Mouse (Mus musculus) kidney, postnatal 14 days (tissue): ENCODE measurements around the gene Vmn2r21.
"Not testable (repeated sequence)": the region's sequence is repeated elsewhere in the genome, so short reads cannot be mapped to it uniquely, and the experiment has no call there.

ENCODE experiments used
- DNase-seq: peaks from one replicate; pipeline ENCODE4 v3.0.0; 2022; ENCODE audit warnings: mixed read lengths

Vmn2r21 gene

GRCm38 (mm10) chr6:123533306-123533705 is at the start of gene Vmn2r21:
Gene Vmn2r21, minus strand, starts transcription at chr6:123533406.
- not testable (repeated sequence) for DNase-seq

- not testable (repeated sequence) for DNase-seq
Observed at GRCm38 (mm10) chr6:123574698-123575097, 41.5 kb upstream of the Vmn2r21 start.

GRCm38 (mm10) chr6:123539755-123540154 is 6.5 kb upstream of the Vmn2r21 start:
- DNase-seq: not testable (repeated sequence)

GRCm38 (mm10) chr6:123522263-123523011 is 10.8 kb downstream of the Vmn2r21 start:
- DNase-seq: not testable (repeated sequence)

GRCm38 (mm10) chr6:123473045-123473444 is 60.2 kb downstream of the Vmn2r21 start:
- DNase-seq: not testable (repeated sequence)

GRCm38 (mm10) chr6:123472458-123472987 is 60.7 kb downstream of the Vmn2r21 start:
- not testable (repeated sequence) for DNase-seq

- not testable (repeated sequence) for DNase-seq
Observed at GRCm38 (mm10) chr6:123468651-123469050, 64.6 kb downstream of the Vmn2r21 start.
